Mouse (Mus musculus) thymus, adult 2 months (tissue): ENCODE measurements around the gene Dmwd.

Source experiments
- CTCF ChIP-seq: fragments of 200-500 bp; IDR thresholded peaks from 2 replicates; pipeline ENCODE4 v1.5.1; 2012; ENCODE audit warnings: mild to moderate bottlenecking, control low read depth, low read length, moderate library complexity, borderline replicate concordance; ENCODE audit not compliant: control insufficient read depth, poor library complexity, insufficient read depth; ENCODE audit errors: extremely low read depth
- POLR2A ChIP-seq: fragments of 200-500 bp; IDR thresholded peaks from 2 replicates; pipeline ENCODE4 v1.6.1; 2012; ENCODE audit warnings: mild to moderate bottlenecking, low read length, control low read depth, moderate library complexity; ENCODE audit not compliant: control insufficient read depth, poor library complexity, insufficient read depth; ENCODE audit errors: extremely low read depth

DNA sequence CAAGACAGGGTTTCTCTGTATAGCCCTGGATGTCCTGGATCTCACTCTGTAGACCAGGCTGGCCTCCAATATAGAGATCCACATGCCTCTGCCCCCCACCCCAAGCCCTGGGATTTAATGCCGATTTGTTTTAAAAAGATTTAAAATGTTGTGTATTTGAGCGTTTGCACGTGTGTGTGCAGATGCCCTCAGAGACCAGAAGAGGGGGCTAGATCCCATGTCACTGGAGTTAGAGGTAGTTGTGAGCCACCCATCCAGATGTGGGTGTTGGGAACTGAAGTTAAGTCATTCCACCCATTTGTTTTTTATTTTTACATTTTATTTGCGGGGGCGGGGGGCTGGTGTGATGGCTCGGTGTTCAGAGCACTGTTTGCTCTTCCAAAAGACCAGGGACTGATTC lies 1.5 kb upstream of the Dmwd start:
- TF ChIP-seq CTCF: no peak
- TF ChIP-seq POLR2A: no peak
